Mouse (Mus musculus) CH12.LX (cell line): ENCODE results near the gene Vangl2. TPM values are rescaled to one million over a fixed set of nuclear protein-coding genes. Genes with fewer than 3 reads are reported as not detected.

Experiments used
- DNase-seq: peaks from one replicate; pipeline ENCODE4 v3.0.0-alpha.2; 2013; ENCODE audit errors: extremely low read depth
- H3K27ac ChIP-seq: 2 replicates; pipeline ENCODE4 v1.5.1; 2012; ENCODE audit warnings: low read depth, mild to moderate bottlenecking, control low read depth, moderate library complexity; ENCODE audit not compliant: insufficient read depth
- H3K27me3 ChIP-seq: replicated peaks from 2 replicates; pipeline ENCODE3; 2012; ENCODE audit warnings: inconsistent platforms
- H3K36me3 ChIP-seq, 2 experiments: replicated peaks in 1 of 2; 2 replicates each; pipeline versions ENCODE3 to v1.6.1; 2012; ENCODE audit warnings: inconsistent platforms in 1 of 2, low read length in 1 of 2, mild to moderate bottlenecking in 1 of 2, mixed read lengths in 1 of 2, moderate library complexity in 1 of 2; ENCODE audit not compliant: control insufficient read depth in 1 of 2, insufficient read depth in 1 of 2
- H3K4me1 ChIP-seq, 2 experiments: 2 replicates each; pipeline ENCODE4 v1.6.1; 2012; ENCODE audit warnings: inconsistent platforms in 1 of 2, moderate library complexity in 1 of 2; ENCODE audit not compliant: insufficient read depth in 2 of 2, control insufficient read depth in 1 of 2
- H3K4me2 ChIP-seq: 2 replicates; pipeline ENCODE4 v1.6.1; 2012; ENCODE audit warnings: low read depth, mild to moderate bottlenecking, control low read depth; ENCODE audit not compliant: poor library complexity, insufficient read depth, severe bottlenecking
- H3K4me3 ChIP-seq, 3 experiments: fragments of 150-350 bp in 1 of 3; sonication (generic) in 1 of 3; replicated peaks in 1 of 3; 2 replicates each; pipeline versions ENCODE3 to v1.5.1; 2011 to 2012; ENCODE audit warnings: low read depth in 2 of 3, low read length in 2 of 3, mild to moderate bottlenecking in 2 of 3, moderate library complexity in 2 of 3, control low read depth in 1 of 3, improper control_type of control experiment in 1 of 3, inconsistent platforms in 1 of 3, mixed read lengths in 1 of 3; ENCODE audit not compliant: poor library complexity in 1 of 3
- H3K79me2 ChIP-seq: replicated peaks from 2 replicates; pipeline ENCODE4 v1.6.1; 2012; ENCODE audit warnings: mild to moderate bottlenecking, moderate library complexity; ENCODE audit not compliant: control insufficient read depth, poor library complexity, insufficient read depth, severe bottlenecking; ENCODE audit errors: extremely low read depth
- H3K9ac ChIP-seq: 2 replicates; pipeline ENCODE4 v1.6.1; 2012; ENCODE audit warnings: low read depth, mild to moderate bottlenecking, control low read depth, moderate library complexity; ENCODE audit not compliant: insufficient read depth
- H3K9me3 ChIP-seq: replicated peaks from 2 replicates; pipeline ENCODE3; 2012; ENCODE audit warnings: low read length, inconsistent platforms, mixed read lengths
- BHLHE40 ChIP-seq: IDR thresholded peaks from 2 replicates; pipeline ENCODE4 v1.6.1; 2011; ENCODE audit warnings: mild to moderate bottlenecking, low read depth, low read length, improper control_type of control experiment
- CHD1 ChIP-seq: IDR thresholded peaks from 2 replicates; pipeline ENCODE4 v1.6.1; 2012; ENCODE audit warnings: low read depth, low read length, improper control_type of control experiment, inconsistent platforms
- CHD2 ChIP-seq: IDR thresholded peaks from 2 replicates; pipeline ENCODE4 v1.6.1; 2011; ENCODE audit warnings: low read length, improper control_type of control experiment
- CTCF ChIP-seq, 2 experiments: IDR thresholded peaks in 1 of 2; conservative IDR thresholded peaks in 1 of 2; 2 replicates each; pipeline ENCODE4 v1.5.1; 2011 to 2012; ENCODE audit warnings: low read depth in 2 of 2, low read length in 2 of 2, improper control_type of control experiment in 1 of 2, inconsistent platforms in 1 of 2, mild to moderate bottlenecking in 1 of 2, moderate library complexity in 1 of 2
- E2F4 ChIP-seq: IDR thresholded peaks from 2 replicates; pipeline ENCODE4 v1.6.1; 2011; ENCODE audit warnings: low read depth, low read length, improper control_type of control experiment; ENCODE audit not compliant: insufficient replicate concordance
- ETS1 ChIP-seq: conservative IDR thresholded peaks from 2 replicates; pipeline ENCODE4 v1.6.1; 2012; ENCODE audit warnings: low read depth, mild to moderate bottlenecking, inconsistent platforms, low read length, improper control_type of control experiment, moderate library complexity
- HCFC1 ChIP-seq: IDR thresholded peaks from 2 replicates; pipeline ENCODE4 v1.6.1; 2012; ENCODE audit warnings: low read depth, mild to moderate bottlenecking, inconsistent platforms, low read length, improper control_type of control experiment
- IRF4 ChIP-seq: IDR thresholded peaks from 2 replicates; pipeline ENCODE4 v1.6.1; 2014; ENCODE audit warnings: low read depth, mild to moderate bottlenecking, inconsistent platforms, low read length, improper control_type of control experiment
- JUN ChIP-seq: IDR thresholded peaks from 2 replicates; pipeline ENCODE4 v1.6.1; 2011; ENCODE audit warnings: low read depth, mild to moderate bottlenecking, low read length, improper control_type of control experiment, moderate library complexity; ENCODE audit not compliant: insufficient read depth
- JUND ChIP-seq: conservative IDR thresholded peaks from 2 replicates; pipeline ENCODE4 v1.6.1; 2011; ENCODE audit warnings: low read depth, low read length, improper control_type of control experiment
- KAT2A ChIP-seq: IDR thresholded peaks from 2 replicates; pipeline ENCODE4 v1.6.1; 2012; ENCODE audit warnings: low read length, improper control_type of control experiment, inconsistent platforms; ENCODE audit not compliant: insufficient replicate concordance
- MAX ChIP-seq: IDR thresholded peaks from 2 replicates; pipeline ENCODE4 v1.6.1; 2011; ENCODE audit warnings: low read length, improper control_type of control experiment
- MAZ ChIP-seq: IDR thresholded peaks from 2 replicates; pipeline ENCODE4 v1.6.1; 2012; ENCODE audit warnings: low read depth, mild to moderate bottlenecking, inconsistent platforms, low read length, improper control_type of control experiment, moderate library complexity
- MXI1 ChIP-seq: IDR thresholded peaks from 2 replicates; pipeline ENCODE4 v1.6.1; 2011; ENCODE audit warnings: mild to moderate bottlenecking, low read depth, low read length, improper control_type of control experiment
- MYC ChIP-seq: IDR thresholded peaks from 2 replicates; pipeline ENCODE4 v1.6.1; 2011; ENCODE audit warnings: low read depth, mild to moderate bottlenecking, improper control_type of control experiment, low read length
- NRF1 ChIP-seq: IDR thresholded peaks from 2 replicates; pipeline ENCODE4 v1.6.1; 2014; ENCODE audit warnings: low read depth, mild to moderate bottlenecking, inconsistent platforms, low read length, improper control_type of control experiment, moderate library complexity
- POLR2A ChIP-seq: IDR thresholded peaks from 2 replicates; pipeline ENCODE4 v1.6.1; 2011; ENCODE audit warnings: low read depth, mild to moderate bottlenecking, improper control_type of control experiment, low read length
- POLR2AphosphoS2 ChIP-seq: IDR thresholded peaks from 2 replicates; pipeline ENCODE4 v1.6.1; 2011; ENCODE audit warnings: low read depth, low read length, improper control_type of control experiment
- RCOR1 ChIP-seq: conservative IDR thresholded peaks from 2 replicates; pipeline ENCODE4 v1.6.1; 2012; ENCODE audit warnings: low read depth, mild to moderate bottlenecking, inconsistent platforms, low read length, improper control_type of control experiment
- TBP ChIP-seq: conservative IDR thresholded peaks from 2 replicates; pipeline ENCODE4 v1.6.1; 2011; ENCODE audit warnings: low read depth, low read length, improper control_type of control experiment
- USF1 ChIP-seq: IDR thresholded peaks from 2 replicates; pipeline ENCODE4 v1.6.1; 2014; ENCODE audit warnings: low read depth, mild to moderate bottlenecking, inconsistent platforms, low read length, improper control_type of control experiment
- USF2 ChIP-seq: conservative IDR thresholded peaks from 2 replicates; pipeline ENCODE4 v1.6.1; 2011; ENCODE audit warnings: low read depth, low read length, improper control_type of control experiment
- ZC3H11A ChIP-seq: IDR thresholded peaks from 2 replicates; pipeline ENCODE4 v1.6.1; 2012; ENCODE audit warnings: low read depth, mild to moderate bottlenecking, inconsistent platforms, low read length, improper control_type of control experiment
- ZNF384 ChIP-seq: IDR thresholded peaks from 2 replicates; pipeline ENCODE4 v1.6.1; 2012; ENCODE audit warnings: low read depth, low read length, improper control_type of control experiment, inconsistent platforms
- dilution Hi-C: fragments of 300-500 bp; cut with MboI; formaldehyde crosslinking; loops from 2 replicates; pipeline ENCODE4 v1.14.3; 2020; ENCODE audit warnings: low sequenced_read_pairs; ENCODE audit not compliant: extremely low pct_unique_long_range_greater_than_20kb, extremely low pct_ligation_motif_present
- in situ Hi-C: fragments of 300-500 bp; cut with MboI; formaldehyde crosslinking; loops from 3 replicates; pipeline ENCODE4 v1.14.3; 2019; ENCODE audit warnings: low sequenced_read_pairs, low pct_ligation_motif_present, low pct_unique_long_range_greater_than_20kb, mixed read lengths
- polyA plus RNA-seq: library from polyadenylated mRNA; unstranded; fragments of >175 nt; gene quantifications from 2 replicates; pipeline ENCODE4 v1.2.1, GENCODE M21; 2012; ENCODE audit warnings: low read depth; ENCODE audit not compliant: insufficient read length
- total RNA-seq, 2 experiments: library from RNA; depleted of rRNA; stranded (reverse); fragments of 300-350 nt in 1 of 2; fragments of >200 nt in 1 of 2; gene quantifications; 2 replicates each; pipeline ENCODE4 v1.2.3; 2012 to 2014

Vangl2 gene
- total and polyA plus RNA-seq, 3 experiments: 3.6 to 7.9 (median 7.3) TPM

DNA sequence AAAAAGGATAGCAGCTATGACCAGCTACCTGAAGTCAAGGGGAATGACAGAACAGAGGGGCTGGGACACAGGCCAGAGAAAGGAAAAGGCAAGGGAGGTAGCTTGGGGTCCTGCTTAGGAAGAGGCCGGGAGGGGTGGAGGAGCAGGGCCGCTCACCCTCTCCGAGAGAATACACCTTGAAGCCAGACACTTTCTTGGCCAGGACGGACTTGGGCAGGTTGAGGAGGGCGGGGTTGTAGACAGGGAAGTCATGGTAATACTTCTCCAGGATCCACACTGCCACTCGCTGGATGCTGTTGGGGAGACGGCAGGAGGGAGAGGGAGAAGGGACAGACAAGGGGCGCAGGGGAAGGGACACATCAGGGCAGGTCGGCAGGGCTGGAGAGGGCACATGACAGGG, 19.9 kb downstream of the Vangl2 start:
- in situ Hi-C loops: no loop called here
- Histone ChIP-seq H3K9me3 (no peaks in the 10 kb centered on the region), H3K4me1 (0 out of 4 replicates have a peak, but pooled peaks cover 0 to 3% of the 10 kb centered on the region in 2 experiments), H3K4me2 (no peak overlapping the region), H3K27ac (no peak overlapping the region), H3K9ac (no peak overlapping the region), H3K27me3 (no peaks in the 10 kb centered on the region), H3K36me3 (peaks cover 27 to 89% of the 10 kb centered on the region in 2 experiments), H3K79me2 (no peaks in the 10 kb centered on the region), H3K4me3 (no peak overlapping the region)
- TF ChIP-seq RCOR1 (no peak), KAT2A (no peak), E2F4 (no peak), JUND (no peak), USF1 (no peak), CHD2 (no peak), MAZ (no peak), POLR2AphosphoS2 (no peak), MYC (no peak), TBP (no peak), HCFC1 (no peak), JUN (no peak)
- dilution Hi-C loops: no loop called here
- DNase-seq: no peak

DNA sequence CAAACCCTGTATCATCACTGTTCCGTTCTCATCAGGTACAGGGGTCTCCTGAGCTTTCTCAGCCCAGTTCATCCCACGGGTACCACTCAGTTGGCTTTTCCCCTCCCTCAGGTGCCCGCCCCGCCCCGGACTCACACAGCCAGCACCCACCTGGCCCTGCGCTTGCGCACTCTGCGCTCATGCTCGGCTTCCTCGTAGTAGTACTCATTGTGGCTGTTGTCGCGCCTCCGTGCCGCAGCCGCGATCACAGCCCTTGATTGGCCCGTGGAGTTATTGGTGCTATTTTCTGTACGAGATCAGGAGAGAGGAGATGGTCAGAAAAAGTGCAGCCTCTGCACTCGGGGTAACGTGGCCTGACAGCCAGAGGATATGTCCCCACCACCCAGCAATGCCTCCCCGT, 20.5 kb downstream of the Vangl2 start:
- in situ Hi-C loops: no loop called here
- TF ChIP-seq CTCF (conservative IDR thresholded peaks at IDR 0.05 in 1 of 2, IDR thresholded peaks at IDR 0.05 in 1 of 2; ENCODE audit: low read depth in 2 of 2, low read length in 2 of 2) (no peak), IRF4 (no peak), NRF1 (no peak), USF2 (no peak), USF1 (no peak), ZC3H11A (no peak), BHLHE40 (no peak), POLR2A (no peak), ZNF384 (no peak), MAX (no peak), ETS1 (no peak), MXI1 (no peak), CHD1 (no peak), HCFC1 (no peak)
- TF ChIP-seq, all 38 proteins: peak for 0
- Histone ChIP-seq H3K36me3 (peaks cover 27 to 91% of the 10 kb centered on the region in 2 experiments), H3K9ac (no peak overlapping the region), H3K4me1 (0 out of 4 replicates have a peak, but pooled peaks cover 0 to 3% of the 10 kb centered on the region in 2 experiments), H3K4me3 (no peak overlapping the region), H3K27me3 (no peaks in the 10 kb centered on the region), H3K79me2 (no peaks in the 10 kb centered on the region), H3K27ac (no peak overlapping the region), H3K9me3 (no peaks in the 10 kb centered on the region), H3K4me2 (no peak overlapping the region)
- DNase-seq: no peak
- dilution Hi-C loops: no loop called here
